ENCODE assay signal across 8 mouse cellular contexts in the genomic region with DNA sequence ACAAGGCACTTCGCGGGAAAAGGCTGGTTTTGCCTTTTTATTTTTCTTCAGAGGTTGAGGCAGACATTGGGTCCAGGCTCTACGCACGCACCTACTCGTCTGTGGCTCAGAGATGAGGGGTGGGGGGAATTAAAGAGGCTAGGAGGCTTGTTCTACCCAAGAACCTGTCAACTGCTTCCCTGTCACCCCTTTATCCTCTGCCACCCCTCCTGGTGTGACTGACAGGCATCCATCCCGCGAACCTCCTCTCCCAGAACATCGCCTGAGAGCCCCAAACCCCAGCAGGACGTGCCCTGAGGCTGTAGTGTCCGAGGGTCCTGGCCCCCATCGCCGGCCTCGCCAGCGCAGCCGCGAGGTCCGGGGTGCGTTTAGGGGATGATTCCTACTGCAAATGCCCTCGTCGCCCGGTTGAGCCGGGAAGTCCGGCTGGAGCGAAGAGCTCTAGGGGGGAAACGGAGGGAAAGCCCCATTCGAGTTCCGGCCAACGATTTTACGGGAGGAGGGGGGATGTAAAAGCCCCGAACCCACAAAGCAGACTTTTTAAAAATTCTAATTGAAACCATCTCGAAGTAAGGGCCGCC. TPM values are rescaled to one million over a fixed set of nuclear protein-coding genes. Genes with fewer than 3 reads are reported as not detected.
DNase-seq lines count a peak whose midpoint lies in the region; ATAC-seq lines count a peak whose summit lies in the region.

No protein-coding gene starts in this region.

- H3K9ac ChIP-seq in forebrain, embryonic 16.5 days (replicated peaks; ENCODE audit: low read depth, low read length): peak overlapping the region; percentile 82
- peak overlapping the region; percentile 65 for H3K9ac ChIP-seq in hindbrain, embryonic 11.5 days (ENCODE audit: low read depth, low read length)
- peak overlapping the region; percentile 74 for H3K9ac ChIP-seq in limb, embryonic 12.5 days (replicated peaks)
- peak overlapping the region; percentile 90 for H3K9ac ChIP-seq in midbrain, embryonic 16.5 days (ENCODE audit: low read depth, low read length)

- H3K4me3 ChIP-seq in brown adipose tissue, adult 24 weeks (ENCODE audit: insufficient read depth, low read depth, low read length): peak overlapping the region; percentile 65
- H3K4me3 ChIP-seq in forebrain, embryonic 16.5 days (replicated peaks; ENCODE audit: low read length): peak overlapping the region; percentile 57
- peak overlapping the region; percentile 52 for H3K4me3 ChIP-seq in hindbrain, embryonic 11.5 days (ENCODE audit: low read depth, low read length)
- H3K4me3 ChIP-seq in limb, embryonic 12.5 days (replicated peaks): peak overlapping the region; percentile 51
- H3K4me3 ChIP-seq in midbrain, embryonic 16.5 days (ENCODE audit: low read depth, low read length): peak overlapping the region; percentile 57

- H3K36me3 ChIP-seq in forebrain, embryonic 16.5 days (ENCODE audit: control insufficient read depth, insufficient read depth): no peaks in the 10 kb centered on the region
- H3K36me3 ChIP-seq in hindbrain, embryonic 11.5 days (ENCODE audit: control insufficient read depth, insufficient read depth, low read length): no peaks in the 10 kb centered on the region
- H3K36me3 ChIP-seq in limb, embryonic 12.5 days: no peaks in the 10 kb centered on the region
- H3K36me3 ChIP-seq in midbrain, embryonic 16.5 days (ENCODE audit: control insufficient read depth, insufficient read depth, low read length): no peaks in the 10 kb centered on the region

- H3K4me2 ChIP-seq in forebrain, embryonic 16.5 days (ENCODE audit: low read length): peak overlapping the region; percentile 94
- H3K4me2 ChIP-seq in hindbrain, embryonic 11.5 days (replicated peaks; ENCODE audit: low read depth, low read length): peak overlapping the region; percentile 88
- H3K4me2 ChIP-seq in limb, embryonic 12.5 days: peak overlapping the region; percentile 96
- H3K4me2 ChIP-seq in midbrain, embryonic 16.5 days (ENCODE audit: low read length): peak overlapping the region; percentile 100

- no peaks in the 10 kb centered on the region for H3K4me1 ChIP-seq in brown adipose tissue, adult 24 weeks (ENCODE audit: control insufficient read depth, insufficient read depth, insufficient read length, low read length)
- peaks cover 44% of the 10 kb centered on the region for H3K4me1 ChIP-seq in forebrain, embryonic 16.5 days (replicated peaks; ENCODE audit: control insufficient read depth, insufficient read depth, low read length)
- H3K4me1 ChIP-seq in hindbrain, embryonic 11.5 days (replicated peaks; ENCODE audit: control insufficient read depth, insufficient read depth, low read length): peaks cover 25% of the 10 kb centered on the region
- H3K4me1 ChIP-seq in limb, embryonic 12.5 days (replicated peaks): peaks cover 75% of the 10 kb centered on the region
- peaks cover 40% of the 10 kb centered on the region for H3K4me1 ChIP-seq in midbrain, embryonic 16.5 days (ENCODE audit: control insufficient read depth, insufficient read depth, low read length)

- no peaks in the 10 kb centered on the region for H3K9me3 ChIP-seq in forebrain, embryonic 16.5 days (ENCODE audit: control insufficient read depth, low read length)
- no peaks in the 10 kb centered on the region for H3K9me3 ChIP-seq in hindbrain, embryonic 11.5 days (ENCODE audit: control insufficient read depth, low read length)
- no peaks in the 10 kb centered on the region for H3K9me3 ChIP-seq in limb, embryonic 12.5 days
- no peaks in the 10 kb centered on the region for H3K9me3 ChIP-seq in midbrain, embryonic 16.5 days (replicated peaks; ENCODE audit: control insufficient read depth, low read length, poor library complexity, severe bottlenecking)

- H3K27ac ChIP-seq in brown adipose tissue, adult 24 weeks (replicated peaks; ENCODE audit: low read depth, low read length): peak overlapping the region; percentile 28
- peak overlapping the region; percentile 94 for H3K27ac ChIP-seq in forebrain, embryonic 16.5 days (ENCODE audit: low read length)
- peak overlapping the region; percentile 99 for H3K27ac ChIP-seq in hindbrain, embryonic 11.5 days (ENCODE audit: low read depth, low read length)
- H3K27ac ChIP-seq in limb, embryonic 12.5 days: peak overlapping the region; percentile 99
- H3K27ac ChIP-seq in midbrain, embryonic 16.5 days (ENCODE audit: low read length): peak overlapping the region; percentile 98

- H3K27me3 ChIP-seq in forebrain, embryonic 16.5 days (replicated peaks; ENCODE audit: control insufficient read depth, insufficient read depth, low read length): no peaks in the 10 kb centered on the region
- H3K27me3 ChIP-seq in hindbrain, embryonic 11.5 days (ENCODE audit: control insufficient read depth, insufficient read depth, low read length): no peaks in the 10 kb centered on the region; the same call in 1 of the 2 replicates
- no peaks in the 10 kb centered on the region for H3K27me3 ChIP-seq in limb, embryonic 12.5 days
- no peaks in the 10 kb centered on the region for H3K27me3 ChIP-seq in midbrain, embryonic 16.5 days (ENCODE audit: control insufficient read depth, insufficient read depth, low read depth, low read length)

- peak; percentile 59 for DNase-seq in ovary, postnatal 36 days (ENCODE audit: low spot score)
- DNase-seq in ovary, postnatal 14 days (ENCODE audit: low spot score): no peak
- DNase-seq in hindbrain, embryonic 11.5 days (ENCODE audit: low spot score): no peak

- peak; percentile 51; the same call in 1 of the 2 replicates for ATAC-seq in forebrain, embryonic 16.5 days
- ATAC-seq in hindbrain, embryonic 11.5 days (ENCODE audit: low FRiP score): no peak; the same call in 1 of the 2 replicates
- ATAC-seq in limb, embryonic 12.5 days (ENCODE audit: insufficient number of reproducible peaks, insufficient read depth, low FRiP score, low TSS enrichment, low read depth): no peak; the same call in none of the 2 replicates
- ATAC-seq in midbrain, embryonic 16.5 days: peak; percentile 74
- ATAC-seq in megakaryocyte progenitor cell, adult 5-6 weeks (replicated peaks; ENCODE audit: poor library complexity): no peak

- 0% methylated on average over 32 of the region's 32 CpGs for WGBS in forebrain, embryonic 16.5 days
- under 1% methylated on average over 32 of the region's 32 CpGs for WGBS in hindbrain, embryonic 11.5 days
- under 1% methylated on average over 32 of the region's 32 CpGs for WGBS in limb, embryonic 12.5 days
- 0% methylated on average over 32 of the region's 32 CpGs for WGBS in midbrain, embryonic 16.5 days

RNA-seq across cellular contexts. Expression of a gene that starts 34.5 kb away (rescaled TPM):
- polyA plus RNA-seq in brown adipose tissue, adult 24 weeks (2012; ENCODE audit: insufficient read depth, insufficient read length, missing spikeins): 278 and 386 TPM in 2 replicates
- 1.1 and 1.5 TPM in 2 replicates for polyA plus RNA-seq in forebrain, embryonic 16.5 days (2015; fragmentation: Nextera tagmentation; extraction: Ambion mirVana)
- polyA plus RNA-seq in hindbrain, embryonic 11.5 days (2014; fragmentation: Nextera tagmentation; extraction: Ambion mirVana): 1.4 and 1.7 TPM in 2 replicates
- polyA plus RNA-seq in limb, embryonic 12.5 days (2016; fragmentation: Nextera tagmentation; extraction: Ambion mirVana): 4.6 and 6.8 TPM in 2 replicates
- 1.9 and 2.2 TPM in 2 replicates for polyA plus RNA-seq in midbrain, embryonic 16.5 days (2015; fragmentation: Nextera tagmentation; extraction: Ambion mirVana)
- 2.0 and 2.3 TPM in 2 replicates for total RNA-seq in megakaryocyte progenitor cell, adult 5-6 weeks (2015)
- total RNA-seq in megakaryocyte progenitor cell, adult 5-6 weeks (2017): 2.6 and 3.2 TPM in 2 replicates

Comparison
In these comparisons a context has a peak if more than half of its experiments do, and no peak if none do; other contexts are left out.
1. H3K27ac ChIP-seq: peak in every context shown above with its lines; median percentile 99 in hindbrain, embryonic 11.5 days; 99 in limb, embryonic 12.5 days; 98 in midbrain, embryonic 16.5 days; 94 in forebrain, embryonic 16.5 days; 28 in brown adipose tissue, adult 24 weeks.
2. ATAC-seq: peak in forebrain, embryonic 16.5 days (single experiment) and midbrain, embryonic 16.5 days (single experiment); none in hindbrain, embryonic 11.5 days (single experiment), limb, embryonic 12.5 days (single experiment) and megakaryocyte progenitor cell, adult 5-6 weeks (single experiment).
3. RNA of a gene that starts 34.5 kb away (polyA plus RNA-seq): 278 to 386 TPM in brown adipose tissue, adult 24 weeks; 4.6 to 6.8 TPM in limb, embryonic 12.5 days, 1.9 to 2.2 TPM in midbrain, embryonic 16.5 days, 1.1 to 1.5 TPM in forebrain, embryonic 16.5 days and 1.4 to 1.7 TPM in hindbrain, embryonic 11.5 days; every median in the first group is over 10 times any median in the second.
4. Peak in every context shown above with its lines, with median percentiles within 50 percentile points of each other: H3K4me3 ChIP-seq, H3K4me2 ChIP-seq and H3K9ac ChIP-seq.